28 mouse cellular contexts compared by ENCODE assay signal in genomic region chr9:25414315-25414714, GRCm38 (mm10).
A peak's percentile ranks its signal among the peaks of the same experiment; 100 is the strongest.
DNase-seq lines count a peak whose midpoint lies in the region; ATAC-seq lines count a peak whose summit lies in the region.
"Had no signal": no experiment of that assay in that cellular context is flagged by ENCODE, and none has a peak within 500 bp of the region (broad histone marks: within the 10 kb centered on the region; RNA-seq: fewer than 3 reads in every experiment).

No protein-coding gene starts in this region.

- H3K27me3 ChIP-seq in heart, embryonic 15.5 days = no peaks in the 10 kb centered on the region
- H3K27me3 ChIP-seq: CH12.LX; embryonic facial prominence, embryonic 12.5 days; embryonic facial prominence, embryonic 15.5 days; heart, embryonic 12.5 days; hindbrain, embryonic 13.5 days; intestine, embryonic 15.5 days had no signal

- H3K27ac ChIP-seq in heart, embryonic 15.5 days = peak overlapping the region; percentile 34; the same call in 1 of the 2 replicates
- H3K27ac ChIP-seq: embryonic facial prominence, embryonic 12.5 days; embryonic facial prominence, embryonic 15.5 days; hindbrain, embryonic 10.5 days; hindbrain, embryonic 13.5 days; intestine, embryonic 15.5 days had no signal

- peaks cover 5% of the 10 kb centered on the region for H3K4me1 ChIP-seq in heart, embryonic 15.5 days (replicated peaks)
- H3K4me1 ChIP-seq: embryonic facial prominence, embryonic 12.5 days; embryonic facial prominence, embryonic 15.5 days; hindbrain, embryonic 10.5 days; hindbrain, embryonic 13.5 days; intestine, embryonic 15.5 days had no signal

- 62% methylated on average over 2 of the region's 2 CpGs for WGBS in heart, embryonic 15.5 days

- ATAC-seq in frontal cortex, adult (ENCODE audit: low TSS enrichment) = peak; percentile 66
- ATAC-seq in heart, embryonic 15.5 days (replicated peaks; ENCODE audit: insufficient number of reproducible peaks, insufficient read depth, low FRiP score, low read depth) = no peak
- ATAC-seq: forebrain, embryonic 14.5 days; forebrain, postnatal 0 days; hindbrain, embryonic 16.5 days; intestine, embryonic 15.5 days; Patski had no signal

- intact Hi-C loops in left cerebral cortex, postnatal 25 days (cut with DNase I) = no loop called here
- intact Hi-C loops in left cerebral cortex, postnatal 14 days (cut with DNase I) = no loop called here

- H3K9ac ChIP-seq in heart, embryonic 15.5 days = no peak overlapping the region
- H3K9ac ChIP-seq: embryonic facial prominence, embryonic 12.5 days; embryonic facial prominence, embryonic 15.5 days; forebrain, postnatal 0 days; heart, embryonic 12.5 days; hindbrain, embryonic 13.5 days; intestine, embryonic 15.5 days had no signal

- no peak for DNase-seq in frontal cortex, postnatal 36 days (ENCODE audit: low spot score in 2 of 2)
- no peak for DNase-seq in heart, adult 9 months (ENCODE audit: low spot score in 2 of 2)
- peak; percentile 12 to 55 for DNase-seq in left cerebral cortex, postnatal 25 days (ENCODE audit: low spot score in 2 of 2)
- no peak for DNase-seq in left cerebral cortex, postnatal 14 days (ENCODE audit: low spot score in 2 of 2)
- DNase-seq in telencephalon, adult 2 months (ENCODE audit: low read depth, low spot score) = peak; percentile 21
- DNase-seq: adrenal gland, postnatal 14 days; B cell, adult 2 months; cerebellum, adult 11-12 months; cerebellum, adult 8-10 months; cerebellum, postnatal 25 days; forebrain, postnatal 0 days; gastrocnemius, postnatal 10 days; gastrocnemius, postnatal 36 days; heart, postnatal 36 days; kidney, adult 11 months had no signal

- H3K4me3 ChIP-seq in heart, embryonic 15.5 days = no peak overlapping the region
- H3K4me3 ChIP-seq: embryonic facial prominence, embryonic 12.5 days; embryonic facial prominence, embryonic 15.5 days; heart, embryonic 12.5 days; hindbrain, embryonic 10.5 days; hindbrain, embryonic 13.5 days; intestine, embryonic 15.5 days had no signal

- H3K36me3 ChIP-seq in heart, embryonic 15.5 days = no peaks in the 10 kb centered on the region
- H3K36me3 ChIP-seq: embryonic facial prominence, embryonic 12.5 days; embryonic facial prominence, embryonic 15.5 days; G1E; heart, embryonic 12.5 days; hindbrain, embryonic 10.5 days; hindbrain, embryonic 13.5 days; intestine, embryonic 15.5 days had no signal

- H3K4me2 ChIP-seq in heart, embryonic 15.5 days = no peak overlapping the region
- H3K4me2 ChIP-seq: embryonic facial prominence, embryonic 12.5 days; embryonic facial prominence, embryonic 15.5 days; heart, embryonic 12.5 days; hindbrain, embryonic 13.5 days; intestine, embryonic 15.5 days had no signal

- no peaks in the 10 kb centered on the region for H3K9me3 ChIP-seq in heart, embryonic 15.5 days (replicated peaks)
- H3K9me3 ChIP-seq: embryonic facial prominence, embryonic 12.5 days; embryonic facial prominence, embryonic 15.5 days; G1E; hindbrain, embryonic 10.5 days; hindbrain, embryonic 13.5 days; intestine, embryonic 15.5 days had no signal

Comparison
In these comparisons a context has a peak if more than half of its experiments do, and no peak if none do; other contexts are left out.
1. DNase-seq: peak in left cerebral cortex, postnatal 25 days (2 of 2) and telencephalon, adult 2 months (single experiment); none in frontal cortex, postnatal 36 days (0 of 2), heart, adult 9 months (0 of 2) and left cerebral cortex, postnatal 14 days (0 of 2).